Mouse (Mus musculus) adrenal gland, postnatal 36 days (tissue): Measurements from ENCODE around the gene Gm6370. TPM values are rescaled to one million over a fixed set of nuclear protein-coding genes. Genes with fewer than 3 reads are reported as not detected.
"Not testable (repeated sequence)": the region's sequence is repeated elsewhere in the genome, so short reads cannot be mapped to it uniquely, and the experiment has no call there.

ENCODE experiments used
- DNase-seq, 2 experiments: peaks; one replicate each; pipeline ENCODE4 v3.0.0; 2021; ENCODE audit warnings: mixed read lengths in 1 of 2
- long read RNA-seq, 2 experiments: library from polyadenylated mRNA; stranded (forward); transcript quantifications; one replicate each; pipeline ENCODE4 v2.0.0; 2021; ENCODE audit warnings: borderline sequencing depth in 2 of 2
- total RNA-seq, 2 experiments: library from RNA; stranded (reverse); gene quantifications; 2 replicates each; pipeline ENCODE4 v1.2.3; 2021

The Gm6370 gene
- not detected for total RNA-seq
- long read RNA-seq, experiment 1: 0 reads
- long read RNA-seq, experiment 2: 0 reads

- DNase-seq: not testable (repeated sequence)
Measured at GRCm38 (mm10) chr5:146491063-146491462, at the start of gene Gm6370. TSS of gene Gm6370 (plus strand) at chr5:146491363.

DNA sequence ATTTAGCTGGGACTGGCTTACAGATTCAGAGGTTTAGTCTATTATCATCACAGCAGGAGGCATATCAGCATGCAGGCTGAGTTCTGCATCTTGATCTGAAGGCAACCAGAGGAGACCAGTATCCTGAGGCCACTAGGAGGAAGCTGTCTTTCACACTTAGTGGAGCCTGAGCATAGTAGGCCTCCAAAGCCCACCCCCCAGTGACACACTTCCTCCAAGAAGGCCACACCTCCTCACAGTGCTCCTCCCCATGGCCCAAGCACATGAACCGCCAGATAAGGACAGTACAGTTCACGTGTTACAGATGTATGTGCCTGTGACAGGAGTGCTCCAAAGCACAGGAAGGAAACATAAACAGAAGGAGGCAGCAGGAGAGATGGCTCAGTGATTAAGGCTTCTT is 48.4 kb upstream of the Gm6370 start:
- DNase-seq: no peak

GRCm38 (mm10) chr5:146446633-146447032 is 44.5 kb upstream of the Gm6370 start:
- DNase-seq: no peak

GRCm38 (mm10) chr5:146451592-146452254 is 39.4 kb upstream of the Gm6370 start:
- no peak for DNase-seq

DNA sequence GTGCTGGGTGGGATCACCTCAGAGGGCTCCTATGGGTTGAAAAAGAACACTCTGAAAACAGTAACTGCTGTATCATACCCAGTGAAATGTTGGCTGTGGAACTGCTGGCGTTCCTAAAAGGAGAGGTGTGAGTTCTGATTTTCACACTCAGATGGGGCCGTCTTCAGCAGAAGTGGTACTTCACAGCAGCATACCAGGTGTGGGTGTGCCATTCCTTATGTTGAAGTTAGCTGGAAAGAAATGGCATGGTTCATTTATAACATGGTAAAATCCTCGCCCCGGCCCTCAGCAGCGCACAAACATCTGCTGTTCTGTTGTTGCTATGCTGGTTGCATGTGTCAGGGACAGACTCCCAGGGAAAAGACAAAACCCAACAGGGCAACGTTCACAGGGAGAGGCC is 37.6 kb upstream of the Gm6370 start:
- no peak for DNase-seq

DNA sequence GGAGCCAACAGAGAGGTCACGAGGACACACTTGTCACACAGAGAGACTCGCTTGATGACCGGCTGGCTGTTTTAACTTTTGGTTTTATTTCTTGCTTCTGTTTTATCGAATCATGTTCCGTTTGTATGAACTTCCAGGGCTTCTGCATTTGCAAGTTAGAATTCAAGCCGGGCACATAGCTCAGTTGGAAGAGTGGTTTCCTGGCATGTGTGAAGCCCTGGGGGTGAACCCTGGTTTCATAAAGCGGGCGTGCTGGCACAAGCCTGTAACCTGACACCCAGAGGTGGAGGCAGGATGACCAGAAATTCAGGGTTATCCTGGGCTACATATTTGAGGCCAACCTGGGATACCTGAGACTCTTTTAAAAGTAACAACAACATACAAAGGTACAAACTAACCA is 29.6 kb upstream of the Gm6370 start:
- DNase-seq: no peak

GRCm38 (mm10) chr5:146466663-146467062 is 24.5 kb upstream of the Gm6370 start:
- DNase-seq: no peak

DNA sequence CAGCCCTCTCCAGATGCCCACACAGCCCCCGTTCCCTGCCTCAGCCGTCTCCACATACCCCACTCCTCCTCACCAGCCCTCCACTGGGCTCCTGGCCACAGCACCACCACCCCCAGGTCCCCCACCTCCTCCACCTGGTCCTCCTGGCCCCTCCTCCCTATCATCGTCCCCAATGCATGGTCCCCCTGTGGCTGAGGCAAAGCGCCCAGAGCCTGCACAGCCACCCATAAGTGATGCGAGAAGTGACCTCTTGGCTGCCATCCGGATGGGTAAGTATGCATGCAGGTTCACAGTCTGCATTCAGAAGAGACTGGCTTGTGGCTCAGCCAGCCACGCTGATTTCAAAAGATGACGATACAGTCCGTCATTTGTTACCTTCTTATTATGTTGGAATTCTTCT is 22.9 kb upstream of the Gm6370 start:
- DNase-seq: no peak

- DNase-seq: no peak
Measured at GRCm38 (mm10) chr5:146470821-146471220, 20.3 kb upstream of the Gm6370 start.

DNA sequence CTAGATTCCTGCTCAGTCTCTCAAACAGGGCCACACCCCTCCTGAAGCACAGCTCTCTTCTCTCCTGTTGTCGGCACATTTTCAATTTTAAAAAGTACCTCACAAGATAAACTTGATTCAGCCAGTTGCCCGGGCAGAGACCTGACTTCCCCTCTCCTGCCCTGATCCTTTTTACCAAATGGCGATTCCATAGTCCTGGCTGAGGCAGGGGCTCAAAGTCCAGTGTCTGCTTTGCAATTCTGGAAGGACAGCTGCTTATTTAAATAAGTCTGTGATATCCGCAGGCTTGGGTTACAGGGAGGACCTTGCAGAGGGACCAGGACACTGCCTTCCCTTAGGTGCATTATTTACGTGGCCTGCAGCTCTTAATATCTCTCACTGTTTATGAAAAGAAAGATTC is 19.9 kb upstream of the Gm6370 start:
- DNase-seq: no peak

- DNase-seq: peak; percentile 73 to 75
Measured at GRCm38 (mm10) chr5:146471821-146472220, 19.3 kb upstream of the Gm6370 start.

GRCm38 (mm10) chr5:146479564-146479963 is 11.6 kb upstream of the Gm6370 start:
- DNase-seq: peak; percentile 45 to 58

GRCm38 (mm10) chr5:146481665-146482064 is 9.5 kb upstream of the Gm6370 start, which contains the start of gene Gm6408:
TSS of gene Gm6408 (plus strand) at chr5:146481965.
- not testable (repeated sequence) for DNase-seq

GRCm38 (mm10) chr5:146488959-146489358 is 2.2 kb upstream of the Gm6370 start:
- DNase-seq: peak; percentile 47 to 51

DNA sequence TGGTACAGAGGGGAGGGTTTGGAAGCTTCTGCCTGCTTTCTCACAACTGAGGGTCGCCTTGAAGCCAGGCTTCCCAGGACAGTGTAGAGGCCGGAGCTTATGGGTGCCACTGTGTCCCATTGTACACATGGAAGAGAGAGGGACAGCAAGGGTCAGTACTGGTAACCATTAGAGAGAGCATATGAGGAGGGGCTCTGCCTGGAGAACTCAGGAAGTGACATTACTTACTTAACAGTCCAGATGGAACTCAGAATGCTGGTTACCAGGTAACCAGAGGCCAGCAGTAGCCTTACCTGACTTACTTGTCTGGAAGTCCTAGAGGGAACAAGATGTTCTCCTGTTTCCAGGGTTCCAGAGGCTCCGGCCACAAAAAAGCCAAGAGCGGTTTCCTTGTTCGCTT is 10.9 kb downstream of the Gm6370 start, which contains the start of gene 4930449I24Rik:
4930449I24Rik (plus strand) TSS at position 301 of the 400 bp plus-strand sequence.
- DNase-seq: not testable (repeated sequence)

GRCm38 (mm10) chr5:146513823-146514222 is 22.7 kb downstream of the Gm6370 start, which contains the start of gene Gm3402:
TSS of gene Gm3402 (plus strand) at chr5:146514123.
- DNase-seq: not testable (repeated sequence)

- DNase-seq: not testable (repeated sequence)
Measured at GRCm38 (mm10) chr5:146525501-146525900, 34.3 kb downstream of the Gm6370 start, which contains the start of gene Gm3404. TSS of gene Gm3404 (plus strand) at chr5:146525801.

DNA sequence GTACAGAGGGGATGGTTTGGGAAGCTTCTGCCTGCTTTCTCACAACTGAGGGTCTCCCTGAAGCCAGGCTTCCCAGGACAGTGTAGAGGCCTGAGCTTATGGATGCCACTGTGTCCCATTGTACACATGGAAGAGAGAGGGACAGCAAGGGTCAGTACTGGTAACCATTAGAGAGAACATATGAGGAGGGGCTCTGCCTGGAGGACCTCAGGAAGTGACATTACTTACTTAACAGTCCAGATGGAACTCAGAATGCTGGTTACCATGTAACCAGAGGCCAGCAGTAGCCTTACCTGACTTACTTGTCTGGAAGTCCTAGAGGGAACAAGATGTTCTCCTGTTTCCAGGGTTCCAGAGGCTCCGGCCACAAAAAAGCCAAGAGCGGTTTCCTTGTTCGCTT is 46.2 kb downstream of the Gm6370 start, which contains the start of gene Gm3409:
Gm3409 (plus strand) TSS at position 301 of the 400 bp plus-strand sequence.
- DNase-seq: not testable (repeated sequence)

Other genes with a start within 250 kb of the Gm6370 start
- 10 to 100 TPM; 29.4 to 32.2 TPM for gene Wasf3, start 106.4 kb upstream of the Gm6370 start, total RNA-seq
- gene Gm6408, start 9.4 kb upstream of the Gm6370 start, total RNA-seq: not detected
- not detected for gene 4930449I24Rik, start 11.0 kb downstream of the Gm6370 start, total RNA-seq
- gene Gm3402, start 22.8 kb downstream of the Gm6370 start, total RNA-seq: not detected
- gene Gm3404, start 34.4 kb downstream of the Gm6370 start, total RNA-seq: not detected
- gene Gm3409, start 46.3 kb downstream of the Gm6370 start, total RNA-seq: not detected
- not detected for gene Gm3415, start 64.8 kb downstream of the Gm6370 start, total RNA-seq
- not detected for gene Gpr12, start 93.9 kb downstream of the Gm6370 start, total RNA-seq